Mouse (Mus musculus) stomach, embryonic 14.5 days (tissue): Measurements from ENCODE around the gene Parvb. TPM values are rescaled to one million over a fixed set of nuclear protein-coding genes. Genes with fewer than 3 reads are reported as not detected.
A peak's percentile ranks its signal among the peaks of the same experiment; 100 is the strongest.

Experiments used
- ATAC-seq: fragments of 200-750 bp; cut with Nextera tagmentation; 2 replicates; pipeline ENCODE4 v1.8.0; 2017; ENCODE audit warnings: low read depth, moderate TSS enrichment; ENCODE audit not compliant: insufficient number of reproducible peaks, insufficient read depth, low FRiP score
- H3K27ac ChIP-seq: fragments of 300-500 bp; sonication (generic); 2 replicates; pipeline ENCODE4 v1.5.1; 2014; ENCODE audit warnings: mild to moderate bottlenecking, low read length, moderate library complexity, mixed read lengths
- H3K27me3 ChIP-seq: fragments of 300-500 bp; sonication (generic); 2 replicates; pipeline ENCODE4 v1.6.1; 2014; ENCODE audit warnings: low read length, control low read depth, mixed read lengths; ENCODE audit not compliant: control insufficient read depth, insufficient read depth
- H3K36me3 ChIP-seq: fragments of 300-500 bp; sonication (generic); 2 replicates; pipeline ENCODE4 v1.6.1; 2014; ENCODE audit warnings: mild to moderate bottlenecking, control low read depth, low read length, moderate library complexity, mixed read lengths; ENCODE audit not compliant: control insufficient read depth, insufficient read depth
- H3K4me1 ChIP-seq: fragments of 300-500 bp; sonication (generic); 2 replicates; pipeline ENCODE4 v1.6.1; 2014; ENCODE audit warnings: low read length, control low read depth, mixed read lengths; ENCODE audit not compliant: control insufficient read depth, insufficient read depth
- H3K4me2 ChIP-seq: fragments of 300-500 bp; sonication (generic); replicated peaks from 2 replicates; pipeline ENCODE4 v1.6.1; 2014; ENCODE audit warnings: low read depth, low read length, control low read depth
- H3K4me3 ChIP-seq: fragments of 300-500 bp; sonication (generic); 2 replicates; pipeline ENCODE4 v1.5.1; 2014; ENCODE audit warnings: low read depth, low read length, control low read depth
- H3K9ac ChIP-seq: fragments of 300-500 bp; sonication (generic); replicated peaks from 2 replicates; pipeline ENCODE4 v1.6.1; 2014; ENCODE audit warnings: low read depth, mild to moderate bottlenecking, control low read depth, low read length, moderate library complexity, mixed read lengths
- H3K9me3 ChIP-seq: fragments of 300-500 bp; sonication (generic); 2 replicates; pipeline ENCODE4 v1.6.1; 2016; ENCODE audit warnings: low read depth, low read length, control low read depth; ENCODE audit not compliant: control insufficient read depth
- WGBS: fragments of 180-500 bp; shearing (Covaris S2); extraction: QIAGEN DNeasy Blood & Tissue Kit; methylation state at CpG from one replicate; pipeline ENCODE4 v1.1.7; 2014; 5-methylcytosine and 5-hydroxymethylcytosine counted together
- polyA plus RNA-seq: library from polyadenylated mRNA; unstranded; fragments of >200 nt; fragmentation: Nextera tagmentation; extraction: Ambion mirVana; gene quantifications from 2 replicates; pipeline ENCODE4 v1.2.1, GENCODE M21; 2014

Gene Parvb
- polyA plus RNA-seq, 1 experiment from 2014 or later: 4.4 TPM

- Histone ChIP-seq H3K9ac (no peak overlapping the region), H3K36me3 (no peaks in the 10 kb centered on the region), H3K4me1 (no peaks in the 10 kb centered on the region), H3K27ac (no peak overlapping the region), H3K9me3 (no peaks in the 10 kb centered on the region), H3K4me3 (no peak overlapping the region), H3K27me3 (no peaks in the 10 kb centered on the region), H3K4me2 (no peak overlapping the region)
- no peak for ATAC-seq
- 77% methylated on average over 5 of the region's 5 CpGs for WGBS
These were observed 105.8 kb downstream of the Parvb start for GRCm38 (mm10) chr15:84337599-84337998.

DNA sequence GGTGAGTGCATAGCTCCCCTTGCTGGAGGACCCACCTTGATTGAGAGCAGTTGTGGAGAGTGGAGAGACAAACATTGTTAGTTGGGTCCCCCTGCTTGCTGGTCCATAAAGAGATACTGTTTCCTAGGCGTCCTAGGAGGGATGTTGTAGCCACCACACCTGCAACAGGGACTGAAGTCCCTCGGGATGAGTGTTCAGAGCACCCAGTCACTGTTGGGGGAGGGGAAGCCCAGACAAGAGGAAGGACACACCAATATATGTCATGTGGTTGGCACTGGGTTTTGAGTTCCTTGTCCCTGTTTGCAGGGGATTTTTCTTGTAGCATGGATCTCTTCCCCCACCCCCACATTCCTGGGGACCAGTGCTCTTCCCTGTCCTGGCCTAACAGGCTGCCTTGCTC is 109.1 kb downstream of the Parvb start:
- Histone ChIP-seq H3K4me1 (no peaks in the 10 kb centered on the region), H3K4me2 (no peak overlapping the region), H3K36me3 (no peaks in the 10 kb centered on the region), H3K27me3 (no peaks in the 10 kb centered on the region), H3K4me3 (no peak overlapping the region), H3K9me3 (no peaks in the 10 kb centered on the region), H3K27ac (no peak overlapping the region), H3K9ac (no peak overlapping the region)
- ATAC-seq: no peak
- WGBS: 62% methylated on average over 2 of the region's 2 CpGs

GRCm38 (mm10) chr15:84348769-84349168 is 116.9 kb downstream of the Parvb start:
- H3K4me1 ChIP-seq: peaks cover 12% of the 10 kb centered on the region; the same call in 1 of the 2 replicates
- 91% methylated on average over 4 of the region's 4 CpGs for WGBS

DNA sequence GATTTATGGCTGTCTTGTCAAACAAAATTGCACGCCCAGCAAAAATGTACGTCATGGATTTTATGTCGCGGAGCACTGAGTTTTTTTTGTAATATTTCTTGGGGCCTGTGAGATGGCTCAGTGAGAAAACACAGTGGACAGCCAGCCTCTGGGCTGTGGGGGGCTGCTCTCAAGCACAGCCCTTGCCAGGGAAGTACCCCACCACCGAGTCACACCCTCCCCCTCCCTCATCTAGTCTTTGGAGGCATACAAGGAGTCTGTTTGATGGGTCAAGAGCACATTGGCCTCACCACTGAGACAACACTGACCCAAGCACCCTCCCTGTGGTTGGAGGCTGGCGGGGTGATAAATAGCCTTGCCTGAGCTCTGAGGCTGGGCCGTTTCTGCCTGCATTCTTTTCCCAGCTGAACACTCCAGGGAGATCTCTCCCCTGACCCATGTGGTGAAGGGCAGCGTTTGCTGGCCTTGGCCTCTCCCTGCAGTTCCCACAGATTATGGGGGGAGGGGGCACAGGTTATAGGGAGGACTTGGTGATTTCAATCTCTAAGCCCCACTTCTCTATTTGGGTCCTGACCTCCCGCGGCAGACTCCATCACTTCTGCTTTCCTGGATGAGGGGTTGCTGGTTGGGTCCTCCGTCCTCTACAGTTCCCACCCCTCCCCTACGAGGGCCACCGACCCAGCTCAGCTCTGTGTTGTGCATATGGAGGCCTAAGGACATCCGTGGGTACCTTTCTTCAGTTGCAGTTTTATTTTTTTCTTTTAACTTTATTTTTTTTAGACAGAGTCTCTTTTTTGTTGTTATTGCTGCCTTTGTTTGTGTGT is 118.3 kb downstream of the Parvb start:
- Histone ChIP-seq H3K9ac (no peak overlapping the region), H3K9me3 (peaks cover 7% of the 10 kb centered on the region; the same call in 1 of the 2 replicates), H3K4me2 (no peak overlapping the region), H3K4me3 (no peak overlapping the region), H3K27ac (no peak overlapping the region), H3K36me3 (no peaks in the 10 kb centered on the region), H3K4me1 (peaks cover 12% of the 10 kb centered on the region; the same call in 1 of the 2 replicates), H3K27me3 (no peaks in the 10 kb centered on the region)
- ATAC-seq: no peak
- WGBS: 28% methylated on average over 14 of the region's 14 CpGs

More at GRCm38 (mm10) chr15:84348769-84349168, 116.9 kb downstream of the Parvb start:
- Histone ChIP-seq H3K36me3 (no peaks in the 10 kb centered on the region), H3K4me3 (no peak overlapping the region), H3K9ac (no peak overlapping the region), H3K27ac (no peak overlapping the region), H3K27me3 (no peaks in the 10 kb centered on the region), H3K9me3 (peaks cover 7% of the 10 kb centered on the region; the same call in 1 of the 2 replicates), H3K4me2 (no peak overlapping the region)
- ATAC-seq: no peak

GRCm38 (mm10) chr15:84351342-84351741 is 119.5 kb downstream of the Parvb start:
- Histone ChIP-seq H3K9me3 (peaks cover 7% of the 10 kb centered on the region; the same call in 1 of the 2 replicates), H3K9ac (no peak overlapping the region), H3K4me3 (no peak overlapping the region), H3K4me1 (peaks cover 12% of the 10 kb centered on the region; the same call in 1 of the 2 replicates), H3K4me2 (no peak overlapping the region), H3K27ac (no peak overlapping the region), H3K36me3 (no peaks in the 10 kb centered on the region), H3K27me3 (no peaks in the 10 kb centered on the region)
- ATAC-seq: no peak
- 83% methylated on average over 7 of the region's 7 CpGs for WGBS

- Histone ChIP-seq H3K9me3 (peaks cover 7% of the 10 kb centered on the region; the same call in 1 of the 2 replicates), H3K27me3 (no peaks in the 10 kb centered on the region), H3K4me3 (no peak overlapping the region), H3K4me1 (peaks cover 12% of the 10 kb centered on the region; the same call in 1 of the 2 replicates), H3K9ac (no peak overlapping the region), H3K4me2 (no peak overlapping the region), H3K27ac (peak overlapping the region; percentile 4; the same call in 1 of the 2 replicates), H3K36me3 (no peaks in the 10 kb centered on the region)
- ATAC-seq: 0 out of 2 replicates have a peak, but pooled peaks have one; percentile 28
- WGBS: 52% methylated on average over 21 of the region's 21 CpGs
These were observed 120.3 kb downstream of the Parvb start for GRCm38 (mm10) chr15:84351915-84352844.

- Histone ChIP-seq H3K27me3 (no peaks in the 10 kb centered on the region), H3K4me1 (peaks cover 12% of the 10 kb centered on the region; the same call in 1 of the 2 replicates), H3K9ac (no peak overlapping the region), H3K9me3 (no peaks in the 10 kb centered on the region), H3K4me2 (no peak overlapping the region), H3K36me3 (no peaks in the 10 kb centered on the region), H3K27ac (no peak overlapping the region), H3K4me3 (no peak overlapping the region)
- no peak for ATAC-seq
- 85% methylated on average over 5 of the region's 5 CpGs for WGBS
These were observed 123.2 kb downstream of the Parvb start for GRCm38 (mm10) chr15:84355081-84355480.

GRCm38 (mm10) chr15:84364746-84365145 is 132.9 kb downstream of the Parvb start:
- Histone ChIP-seq H3K4me3 (no peak overlapping the region), H3K9me3 (no peaks in the 10 kb centered on the region), H3K27ac (no peak overlapping the region), H3K27me3 (no peaks in the 10 kb centered on the region), H3K36me3 (no peaks in the 10 kb centered on the region), H3K4me2 (no peak overlapping the region), H3K4me1 (peaks cover 5% of the 10 kb centered on the region; the same call in 1 of the 2 replicates), H3K9ac (no peak overlapping the region)
- ATAC-seq: no peak
- 69% methylated on average over 3 of the region's 3 CpGs for WGBS
